Mouse (Mus musculus) small intestine, adult 2 months (tissue): ENCODE results near the gene Gm853. TPM values are rescaled to one million over a fixed set of nuclear protein-coding genes. Genes with fewer than 3 reads are reported as not detected.

Experiments
- H3K27ac ChIP-seq: fragments of 200-500 bp; 2 replicates; pipeline ENCODE4 v1.5.1; 2012; ENCODE audit warnings: low read depth, low read length, control low read depth, inconsistent platforms; ENCODE audit not compliant: insufficient read depth
- H3K27me3 ChIP-seq: fragments of 200-500 bp; 2 replicates; pipeline ENCODE4 v1.6.1; 2012; ENCODE audit warnings: mild to moderate bottlenecking, moderate library complexity, low read length, inconsistent platforms; ENCODE audit not compliant: control insufficient read depth, insufficient read depth
- H3K36me3 ChIP-seq: fragments of 200-500 bp; 2 replicates; pipeline ENCODE4 v1.6.1; 2012; ENCODE audit warnings: mild to moderate bottlenecking, low read length, control low read depth, inconsistent platforms; ENCODE audit not compliant: control insufficient read depth, insufficient read depth
- H3K4me1 ChIP-seq: fragments of 200-500 bp; 2 replicates; pipeline ENCODE4 v1.6.1; 2012; ENCODE audit warnings: low read length, inconsistent platforms, mixed read lengths; ENCODE audit not compliant: control insufficient read depth, insufficient read depth, insufficient read length
- H3K4me3 ChIP-seq: fragments of 200-500 bp; 2 replicates; pipeline ENCODE4 v1.5.1; 2012; ENCODE audit warnings: low read depth, mild to moderate bottlenecking, control low read depth, inconsistent platforms, low read length, moderate library complexity
- CTCF ChIP-seq: fragments of 200-500 bp; IDR thresholded peaks from 2 replicates; pipeline ENCODE4 v1.5.1; 2012; ENCODE audit warnings: low read depth, mild to moderate bottlenecking, control low read depth, inconsistent platforms, low read length, moderate library complexity, mixed read lengths; ENCODE audit not compliant: insufficient replicate concordance, insufficient read length; ENCODE audit errors: extremely low read depth
- POLR2A ChIP-seq: fragments of 200-500 bp; IDR thresholded peaks from 2 replicates; pipeline ENCODE4 v1.6.1; 2012; ENCODE audit warnings: low read depth, mild to moderate bottlenecking, control low read depth, inconsistent platforms, low read length, moderate library complexity
- WGBS: fragments of 180-500 bp; shearing (Covaris S2); methylation state at CpG from one replicate; pipeline ENCODE4 v1.1.7; 2018; 5-methylcytosine and 5-hydroxymethylcytosine counted together
- polyA plus RNA-seq: library from polyadenylated mRNA; depleted of rRNA; stranded (reverse); fragments of >200 nt; gene quantifications from 2 replicates; pipeline ENCODE4 v1.2.3, GENCODE M21; 2012; rRNA removed

The Gm853 gene
- polyA plus RNA-seq: not detected in 2 replicates

- no peak within 1 kb of the TSS for H3K27ac ChIP-seq
- WGBS: 48% methylated on average over 4 of the region's 4 CpGs
- H3K4me1 ChIP-seq: no peaks in the 10 kb centered on the region
- no peaks in the 10 kb centered on the region for H3K36me3 ChIP-seq
- no peaks in the 10 kb centered on the region for H3K27me3 ChIP-seq
- TF ChIP-seq CTCF (no peak), POLR2A (no peak)
- H3K4me3 ChIP-seq: no peak within 1 kb of the TSS
Observed at GRCm38 (mm10) chr4:130222179-130222578, at the start of gene Gm853. Gene Gm853, minus strand, starts transcription at chr4:130222401.

- 84% methylated on average over 6 of the region's 6 CpGs for WGBS
- peaks cover 13% of the 10 kb centered on the region for H3K4me1 ChIP-seq
- TF ChIP-seq CTCF (no peak), POLR2A (no peak)
- H3K36me3 ChIP-seq: no peaks in the 10 kb centered on the region
- no peak overlapping the region for H3K27ac ChIP-seq
- no peaks in the 10 kb centered on the region for H3K27me3 ChIP-seq
- no peak overlapping the region for H3K4me3 ChIP-seq
Observed at GRCm38 (mm10) chr4:130270611-130271347, 48.6 kb upstream of the Gm853 start.

GRCm38 (mm10) chr4:130270089-130270488 lies 47.9 kb upstream of the Gm853 start:
- H3K27ac ChIP-seq: no peak overlapping the region
- no peak for TF ChIP-seq POLR2A
- no peak for TF ChIP-seq CTCF
- H3K4me1 ChIP-seq: peaks cover 11% of the 10 kb centered on the region
- no peaks in the 10 kb centered on the region for H3K27me3 ChIP-seq
- H3K4me3 ChIP-seq: no peak overlapping the region
- 93% methylated on average over 8 of the region's 8 CpGs for WGBS
- H3K36me3 ChIP-seq: no peaks in the 10 kb centered on the region

GRCm38 (mm10) chr4:130268736-130269135 lies 46.5 kb upstream of the Gm853 start:
- H3K27me3 ChIP-seq: no peaks in the 10 kb centered on the region
- peaks cover 4% of the 10 kb centered on the region; the same call in 1 of the 2 replicates for H3K36me3 ChIP-seq
- no peak overlapping the region for H3K4me3 ChIP-seq
- no peak for TF ChIP-seq CTCF
- 89% methylated on average over 10 of the region's 10 CpGs for WGBS
- H3K4me1 ChIP-seq: peaks cover 11% of the 10 kb centered on the region
- no peak overlapping the region for H3K27ac ChIP-seq

GRCm38 (mm10) chr4:130267069-130267468 lies 44.9 kb upstream of the Gm853 start:
- TF ChIP-seq CTCF (no peak), POLR2A (no peak)
- 21% methylated on average over 7 of the region's 7 CpGs for WGBS

GRCm38 (mm10) chr4:130266601-130267000 lies 44.4 kb upstream of the Gm853 start:
- 16% methylated on average over 9 of the region's 9 CpGs for WGBS
- Histone ChIP-seq H3K4me1 (peaks cover 11% of the 10 kb centered on the region), H3K36me3 (peaks cover 15% of the 10 kb centered on the region), H3K4me3 (peak overlapping the region; percentile 59), H3K27me3 (no peaks in the 10 kb centered on the region), H3K27ac (peak overlapping the region; percentile 90)
- TF ChIP-seq CTCF (no peak), POLR2A (no peak)

More at GRCm38 (mm10) chr4:130267069-130267468, 44.9 kb upstream of the Gm853 start:
- Histone ChIP-seq H3K4me3 (peak overlapping the region; percentile 59), H3K4me1 (peaks cover 11% of the 10 kb centered on the region), H3K36me3 (peaks cover 15% of the 10 kb centered on the region), H3K27me3 (no peaks in the 10 kb centered on the region), H3K27ac (peak overlapping the region; percentile 90)

- H3K36me3 ChIP-seq: peaks cover 16% of the 10 kb centered on the region
Observed at GRCm38 (mm10) chr4:130264698-130265349, 42.6 kb upstream of the Gm853 start.

More at GRCm38 (mm10) chr4:130264698-130265349, 42.6 kb upstream of the Gm853 start:
- no peaks in the 10 kb centered on the region for H3K27me3 ChIP-seq
- no peak overlapping the region for H3K27ac ChIP-seq
- TF ChIP-seq CTCF (peak; percentile 76), POLR2A (no peak)
- H3K4me1 ChIP-seq: peaks cover 11% of the 10 kb centered on the region
- WGBS: 32% methylated on average over 24 of the region's 24 CpGs
- no peak overlapping the region for H3K4me3 ChIP-seq
